Mouse (Mus musculus) T-helper 17 cell (primary cell): ENCODE data around the gene Kcnip4.

Experiments
- in situ Hi-C, 2 experiments: fragments of 300-600 bp; cut with MboI, MseI; formaldehyde crosslinking; loops; 1 replicate in 1 of 2; 2 replicates in 1 of 2; pipeline ENCODE4 v1.15.1; 2025; ENCODE audit warnings: high pct_unique_total_duplicates in 2 of 2

Gene Kcnip4

DNA sequence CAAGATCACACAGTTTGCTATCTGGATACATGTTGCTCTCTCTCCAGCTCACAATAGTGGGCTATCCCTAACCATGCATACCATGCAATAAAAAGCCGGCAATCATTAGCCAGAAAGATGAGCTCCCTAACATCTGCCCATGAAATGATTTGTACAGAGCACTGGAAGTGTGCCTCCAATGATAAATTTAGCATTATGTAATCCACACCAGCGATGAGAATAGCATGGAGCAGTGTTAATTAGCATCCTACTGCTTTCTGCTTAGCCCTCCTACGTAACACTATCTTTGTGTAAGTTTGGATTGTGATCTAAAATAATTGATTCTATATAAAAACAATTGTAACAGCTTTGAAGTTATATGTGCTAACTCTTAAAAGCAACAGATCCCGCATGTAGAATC is 268.7 kb downstream of the Kcnip4 start:
- in situ Hi-C loops = no loop called here

GRCm38 (mm10) chr5:49247081-49247480 is 277.6 kb downstream of the Kcnip4 start:
- in situ Hi-C loops = no loop called here

DNA sequence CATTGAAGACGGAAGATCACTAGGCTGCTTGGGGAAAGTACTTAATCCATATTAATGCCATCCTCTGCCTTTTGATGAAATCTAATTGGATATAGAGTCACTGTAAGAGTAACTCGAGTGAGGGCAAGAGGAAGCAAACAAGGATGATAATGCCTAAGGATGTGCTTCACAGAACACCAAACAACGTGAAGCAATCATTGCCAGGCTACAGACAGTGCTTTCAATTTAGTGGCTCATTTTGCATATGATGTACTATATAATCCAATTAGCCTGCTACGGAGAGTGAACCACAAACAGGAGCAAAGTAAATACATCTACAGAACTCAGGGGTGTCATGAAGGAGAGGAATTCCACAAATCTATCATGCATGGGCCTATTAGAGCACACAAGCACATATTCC is 280.3 kb downstream of the Kcnip4 start:
- in situ Hi-C loops = no loop called here

DNA sequence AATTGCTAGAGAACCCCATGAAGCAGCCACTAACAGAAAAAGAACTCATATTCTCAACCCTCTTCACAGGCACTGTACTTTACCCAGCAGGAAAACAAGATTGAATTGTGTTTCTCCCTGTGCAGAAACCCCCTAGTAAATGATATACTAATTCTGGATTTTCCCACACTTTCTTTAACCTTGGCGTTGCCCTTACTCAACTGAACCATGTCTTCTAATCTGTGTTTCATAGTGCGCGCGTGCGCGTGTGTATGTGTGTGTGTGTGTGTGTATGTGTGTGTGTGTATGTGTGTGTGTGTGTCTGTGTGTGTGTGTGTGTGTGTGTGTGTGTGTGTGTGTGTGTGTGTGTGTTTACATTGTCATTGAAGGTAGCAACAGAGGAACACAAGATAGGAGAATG is 283.0 kb downstream of the Kcnip4 start:
- in situ Hi-C loops = no loop called here

- in situ Hi-C loops = no loop called here
Observed at GRCm38 (mm10) chr5:49201164-49201756, 323.4 kb downstream of the Kcnip4 start.

GRCm38 (mm10) chr5:49188236-49188635 is 336.5 kb downstream of the Kcnip4 start:
- in situ Hi-C loops = no loop called here

DNA sequence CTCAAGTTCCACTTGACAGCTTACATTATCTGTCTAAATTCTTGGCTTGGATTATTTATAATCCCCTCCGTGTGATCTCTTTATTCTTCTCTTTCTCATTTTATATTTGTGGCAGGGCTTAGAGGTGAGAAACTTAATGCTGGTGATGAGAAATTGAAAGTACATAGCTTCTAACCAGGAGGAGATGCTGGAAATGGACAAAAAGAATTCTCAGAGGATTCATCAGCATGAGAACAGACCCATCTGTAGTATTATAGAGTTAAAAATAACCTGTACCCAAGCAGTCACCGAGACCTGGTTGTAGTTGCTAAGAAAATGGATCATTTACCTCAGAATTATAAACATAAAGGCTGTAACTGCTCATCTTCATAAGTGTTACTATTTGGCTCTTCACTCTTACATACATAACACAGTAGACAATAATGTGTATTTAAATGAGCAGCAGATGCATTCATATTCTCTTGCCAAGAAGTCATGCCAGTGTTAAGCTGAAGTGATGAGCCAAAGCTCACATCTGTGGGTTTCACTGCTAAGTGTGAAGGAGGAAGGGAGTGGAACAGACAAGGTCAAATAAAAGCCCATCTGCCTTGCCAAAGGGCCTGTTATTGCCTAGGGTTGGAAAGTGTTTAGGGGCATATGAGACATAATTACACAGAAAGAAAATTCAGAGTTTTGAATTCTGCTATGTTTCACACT is 374.4 kb downstream of the Kcnip4 start:
- in situ Hi-C loops = no loop called here

DNA sequence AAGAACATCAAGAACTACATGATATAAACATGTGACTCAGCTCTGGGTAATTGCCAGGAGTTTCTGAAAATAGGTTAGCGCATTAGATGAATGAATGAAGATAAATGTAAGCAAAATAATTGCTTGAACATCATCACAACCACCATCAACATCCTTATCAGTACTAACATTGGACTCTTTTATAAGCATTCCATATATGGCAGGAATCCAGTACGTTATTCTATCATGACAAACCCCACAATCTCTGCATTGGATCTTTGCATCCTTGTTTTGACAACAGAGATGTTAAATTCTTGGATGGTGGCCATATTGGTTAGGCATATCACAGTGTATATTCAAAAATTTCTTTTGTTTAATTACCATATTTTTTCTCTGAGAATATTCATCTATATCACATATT is 375.0 kb downstream of the Kcnip4 start:
- in situ Hi-C loops = no loop called here

DNA sequence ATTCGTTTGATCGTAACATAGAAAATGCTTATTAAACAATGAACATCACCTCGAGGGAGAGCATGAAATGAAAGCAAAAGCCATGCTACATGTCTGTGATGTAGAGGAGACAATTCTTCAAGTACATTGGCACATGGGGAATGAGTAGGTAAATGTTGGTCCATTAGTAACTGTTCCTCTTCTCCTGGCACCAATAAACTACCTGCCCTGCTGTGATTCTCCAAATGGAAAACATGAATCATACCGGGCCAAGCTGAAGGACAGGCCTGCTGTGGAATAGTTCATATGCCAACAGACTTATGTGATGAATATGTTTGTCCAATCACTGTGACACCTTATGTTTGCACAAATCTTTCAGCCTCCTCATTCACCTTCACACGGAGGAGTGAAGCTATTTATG is 429.3 kb downstream of the Kcnip4 start:
- in situ Hi-C loops = loop anchor here in 1 of 2 experiments (25.0 kb wide), 1 partner anchor 867 kb away; no protein-coding TSS in a partner anchor

GRCm38 (mm10) chr5:49094945-49095344 is 429.8 kb downstream of the Kcnip4 start:
- in situ Hi-C loops = loop anchor here in 1 of 2 experiments (25.0 kb wide), 1 partner anchor 867 kb away; no protein-coding TSS in a partner anchor

- in situ Hi-C loops = loop anchor here in 1 of 2 experiments (25.0 kb wide), 1 partner anchor 868 kb away; no protein-coding TSS in a partner anchor
Observed at GRCm38 (mm10) chr5:49094306-49094705, 430.4 kb downstream of the Kcnip4 start.

DNA sequence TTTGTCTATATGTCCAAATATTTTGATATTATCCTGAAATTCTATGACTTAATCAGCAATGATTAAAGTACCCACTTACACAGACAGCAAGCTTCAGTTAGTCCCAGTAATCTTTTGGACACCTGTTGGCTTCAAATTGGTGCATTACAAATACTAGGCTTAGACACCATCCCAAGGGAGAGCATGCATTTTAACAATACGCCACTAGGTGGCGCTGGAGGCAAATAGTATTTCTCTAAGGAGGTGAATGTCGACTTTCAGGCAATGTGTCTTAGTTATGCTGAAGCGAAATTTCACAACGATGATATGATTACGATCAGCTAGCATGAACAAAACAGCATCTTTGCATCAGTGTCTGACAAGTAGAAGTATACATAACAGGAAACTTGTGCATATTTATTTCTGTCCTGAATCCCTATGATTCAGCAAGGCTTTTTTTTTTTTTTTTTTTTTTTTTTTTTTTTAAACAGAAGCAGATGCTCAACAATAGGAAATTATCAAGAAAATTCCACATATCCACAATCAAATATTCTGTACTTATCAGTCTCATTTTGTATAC is 434.5 kb downstream of the Kcnip4 start:
- in situ Hi-C loops = loop anchor here in 1 of 2 experiments (25.0 kb wide), 1 partner anchor 872 kb away; no protein-coding TSS in a partner anchor

DNA sequence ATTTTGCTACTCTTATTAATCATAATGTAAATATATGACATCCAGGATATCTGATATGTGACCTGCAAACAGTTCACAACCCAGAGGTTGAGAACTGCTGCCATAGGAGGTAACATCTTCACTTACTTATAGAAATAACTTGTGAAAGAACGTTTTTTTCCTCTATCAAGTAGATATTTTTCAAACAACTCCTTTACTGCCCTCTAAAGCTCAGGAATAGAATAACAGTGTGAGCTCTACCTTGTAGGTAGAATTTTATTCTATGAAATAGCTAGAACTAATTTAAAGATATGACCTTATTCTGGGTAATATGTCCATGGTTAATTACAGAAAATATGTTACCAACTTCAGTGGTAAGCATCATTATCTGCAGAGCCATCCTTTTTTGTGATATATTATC is 459.1 kb downstream of the Kcnip4 start:
- in situ Hi-C loops = no loop called here

- in situ Hi-C loops = no loop called here
Observed at GRCm38 (mm10) chr5:49058926-49059325, 465.8 kb downstream of the Kcnip4 start.

DNA sequence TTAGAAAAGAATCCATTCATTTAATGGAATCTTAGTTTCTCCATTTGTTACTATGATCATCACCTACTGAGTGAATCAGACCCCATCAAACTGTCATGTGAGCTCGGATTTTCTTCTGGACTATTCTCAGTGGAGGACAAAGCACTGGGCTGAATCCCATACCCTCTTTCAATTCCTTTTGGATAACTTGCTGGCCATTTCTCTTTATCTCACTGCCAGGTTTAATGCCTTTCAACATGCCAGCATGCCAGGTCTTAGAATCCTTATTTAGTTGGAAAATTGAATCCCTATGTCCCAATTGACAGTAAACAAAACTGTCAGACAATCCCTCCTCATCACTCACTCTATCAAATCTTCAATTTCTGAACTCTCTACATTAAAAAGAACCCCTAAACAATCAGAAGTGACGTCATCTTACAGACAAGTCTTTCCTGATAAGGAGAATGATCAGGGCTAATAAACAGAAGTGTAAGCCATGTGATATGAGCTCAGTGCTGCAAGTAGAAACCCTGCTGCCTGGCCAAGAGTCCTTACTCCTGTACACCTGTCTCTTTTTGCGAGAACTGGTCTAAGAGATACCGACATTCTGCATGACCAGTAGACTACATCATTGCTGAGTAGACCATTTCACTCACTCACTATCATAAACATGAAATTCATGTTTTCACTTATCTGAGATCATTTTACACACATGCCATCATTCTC is 466.9 kb downstream of the Kcnip4 start:
- in situ Hi-C loops = no loop called here

DNA sequence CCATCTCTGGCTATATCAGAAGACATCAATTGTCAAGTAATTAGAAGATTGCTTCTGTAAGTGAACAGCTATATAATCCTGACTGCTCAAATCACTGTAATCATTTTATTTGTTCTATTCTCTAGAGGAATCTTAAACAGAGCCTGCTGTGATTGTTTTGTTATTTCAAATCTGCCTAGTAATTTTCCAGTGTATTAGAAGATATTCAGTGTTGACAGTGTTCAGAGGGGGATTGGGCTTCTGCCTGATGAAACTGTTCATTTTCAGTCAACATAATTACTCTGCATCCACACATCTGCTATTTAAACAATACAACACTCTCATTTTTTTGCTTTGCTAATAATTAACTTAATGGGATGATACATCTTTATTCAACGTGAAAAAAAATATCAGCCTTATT is 476.7 kb downstream of the Kcnip4 start:
- in situ Hi-C loops = no loop called here

DNA sequence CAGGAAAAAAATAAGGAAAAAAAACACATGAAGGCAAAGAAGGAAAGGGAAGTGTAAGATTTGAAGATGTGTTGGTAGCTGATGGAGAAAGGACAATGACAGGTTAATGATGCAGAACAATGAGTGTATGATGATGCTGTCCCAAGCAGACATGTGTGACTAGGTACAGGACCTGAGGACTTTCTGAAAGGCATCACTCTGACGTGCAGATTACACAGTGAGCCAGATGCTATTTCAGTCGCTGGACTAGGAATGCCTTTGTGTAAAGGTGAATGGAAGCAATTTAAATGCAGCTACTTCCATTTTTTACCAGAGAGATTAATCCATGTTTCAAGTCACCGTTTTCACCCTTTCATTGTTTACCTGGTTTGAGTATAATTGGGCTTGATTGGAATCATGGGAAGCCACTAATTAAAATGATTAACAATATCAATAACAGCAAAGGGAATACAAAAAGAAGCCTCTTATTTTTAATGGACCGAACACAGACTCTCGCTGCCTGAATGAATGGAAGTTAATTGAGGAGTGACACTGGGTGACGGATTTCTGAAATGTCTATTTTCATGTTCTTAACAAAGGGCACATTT is 483.4 kb downstream of the Kcnip4 start:
- in situ Hi-C loops = no loop called here

DNA sequence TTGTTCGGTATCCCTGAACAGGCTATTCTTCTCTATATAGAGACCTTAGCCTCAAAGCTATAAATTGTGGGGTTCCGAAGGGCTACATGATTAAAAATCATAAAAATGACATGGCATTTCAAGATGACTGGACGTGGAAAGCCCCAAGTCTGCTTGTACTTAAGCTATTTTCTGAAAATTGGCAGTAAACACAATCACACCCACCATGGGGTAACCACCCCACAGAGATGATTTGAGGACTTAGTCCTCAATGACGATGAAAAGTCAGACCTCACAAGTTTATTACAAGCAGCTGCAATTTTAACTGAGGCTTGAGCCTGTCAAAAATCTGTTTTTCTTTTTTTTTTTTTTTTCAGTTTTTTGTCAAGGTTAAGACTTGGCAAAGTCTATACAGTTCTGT is 527.3 kb downstream of the Kcnip4 start:
- in situ Hi-C loops = no loop called here

- in situ Hi-C loops = no loop called here
Observed at GRCm38 (mm10) chr5:48989145-48989659, 535.5 kb downstream of the Kcnip4 start.

DNA sequence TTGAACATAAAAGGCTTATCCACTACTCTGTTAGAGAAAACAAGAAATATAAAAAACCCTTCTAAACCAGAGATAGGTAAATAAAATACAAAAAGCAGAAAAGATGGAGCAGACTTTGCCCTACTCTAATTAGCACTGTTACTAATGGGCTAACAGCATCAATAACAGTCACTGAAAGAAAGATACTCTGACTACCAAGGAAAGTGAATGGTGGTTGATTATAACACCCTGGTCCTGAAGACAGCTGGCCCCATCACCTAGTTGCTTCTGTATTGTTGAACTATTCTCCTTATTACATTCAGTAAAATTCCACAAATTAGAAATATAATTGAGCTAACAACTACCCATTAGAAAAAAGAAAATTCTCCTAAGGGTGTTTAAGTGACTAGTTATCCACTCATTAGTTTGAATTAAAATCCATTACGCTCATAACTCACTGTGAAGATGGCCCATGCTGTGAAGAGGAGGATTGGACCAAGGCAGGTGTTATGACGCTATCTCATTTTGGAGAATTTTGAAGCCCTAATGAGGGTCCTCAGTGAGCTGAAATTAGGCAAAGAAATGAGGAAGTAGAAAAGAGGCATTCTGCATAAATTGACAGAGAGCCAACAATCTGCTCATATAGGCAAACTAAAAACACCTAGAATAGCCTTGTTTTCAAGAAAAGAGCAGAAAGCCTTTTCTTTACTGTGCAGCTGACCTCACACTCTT is 582.2 kb downstream of the Kcnip4 start:
- in situ Hi-C loops = no loop called here

DNA sequence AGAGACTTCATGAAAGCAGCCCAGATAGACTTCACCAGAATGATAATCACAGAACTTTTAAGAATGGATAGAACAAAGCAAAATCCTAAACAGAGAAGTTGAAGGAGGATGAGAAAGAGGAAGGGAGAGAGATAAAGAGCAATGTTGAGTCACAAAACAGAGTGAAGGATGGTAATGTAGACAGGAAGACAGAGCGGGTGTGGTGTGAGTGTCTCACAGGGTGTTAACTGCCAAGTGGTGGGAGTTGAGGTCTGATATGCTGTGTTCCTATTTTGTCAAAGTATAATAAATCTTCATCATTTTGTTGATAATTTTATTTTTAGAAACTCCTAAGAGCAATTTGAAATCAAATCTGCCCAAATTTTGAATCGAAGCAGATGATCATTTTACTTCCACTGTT is 592.8 kb downstream of the Kcnip4 start:
- in situ Hi-C loops = no loop called here
